Mouse (Mus musculus) heart, embryonic 15.5 days (tissue): ENCODE measurements around the gene P3h1. TPM values are rescaled to one million over a fixed set of nuclear protein-coding genes. Genes with fewer than 3 reads are reported as not detected.

Experiments
- ATAC-seq: fragments of 200-750 bp; cut with Nextera tagmentation; replicated peaks from 2 replicates; pipeline ENCODE4 v1.8.0; 2017; ENCODE audit warnings: low read depth, moderate TSS enrichment; ENCODE audit not compliant: insufficient number of reproducible peaks, insufficient read depth, low FRiP score
- H3K27ac ChIP-seq: fragments of 300-500 bp; sonication (generic); 2 replicates; pipeline ENCODE4 v1.5.1; 2015; ENCODE audit warnings: mild to moderate bottlenecking, inconsistent platforms
- H3K27me3 ChIP-seq: fragments of 300-500 bp; sonication (generic); 2 replicates; pipeline ENCODE4 v1.6.1; 2015; ENCODE audit warnings: inconsistent platforms
- H3K36me3 ChIP-seq: fragments of 300-500 bp; sonication (generic); 2 replicates; pipeline ENCODE4 v1.6.1; 2015; ENCODE audit warnings: mild to moderate bottlenecking, inconsistent platforms
- H3K4me1 ChIP-seq: fragments of 300-500 bp; sonication (generic); replicated peaks from 2 replicates; pipeline ENCODE4 v1.6.1; 2015; ENCODE audit warnings: inconsistent platforms
- H3K4me2 ChIP-seq: fragments of 300-500 bp; sonication (generic); 2 replicates; pipeline ENCODE4 v1.6.1; 2015; ENCODE audit warnings: inconsistent platforms, mild to moderate bottlenecking, moderate library complexity
- H3K4me3 ChIP-seq: fragments of 300-500 bp; sonication (generic); 2 replicates; pipeline ENCODE4 v1.5.1; 2015; ENCODE audit warnings: mild to moderate bottlenecking, inconsistent platforms
- H3K9ac ChIP-seq: fragments of 300-500 bp; sonication (generic); 2 replicates; pipeline ENCODE4 v1.6.1; 2015; ENCODE audit warnings: mild to moderate bottlenecking, inconsistent platforms
- H3K9me3 ChIP-seq: fragments of 300-500 bp; sonication (generic); replicated peaks from 2 replicates; pipeline ENCODE4 v1.6.1; 2016; ENCODE audit warnings: inconsistent platforms
- WGBS: fragments of 180-500 bp; shearing (Covaris S2); methylation state at CpG from one replicate; pipeline ENCODE4 v1.1.7; 2015; ENCODE audit warnings: mixed read lengths; 5-methylcytosine and 5-hydroxymethylcytosine counted together
- polyA plus RNA-seq: library from polyadenylated mRNA; unstranded; fragments of >200 nt; fragmentation: Nextera tagmentation; extraction: Ambion mirVana; gene quantifications from 2 replicates; pipeline ENCODE4 v1.2.1, GENCODE M21; 2015

Gene P3h1
- polyA plus RNA-seq, 1 experiment from 2014 or later, result 29.1 TPM

DNA sequence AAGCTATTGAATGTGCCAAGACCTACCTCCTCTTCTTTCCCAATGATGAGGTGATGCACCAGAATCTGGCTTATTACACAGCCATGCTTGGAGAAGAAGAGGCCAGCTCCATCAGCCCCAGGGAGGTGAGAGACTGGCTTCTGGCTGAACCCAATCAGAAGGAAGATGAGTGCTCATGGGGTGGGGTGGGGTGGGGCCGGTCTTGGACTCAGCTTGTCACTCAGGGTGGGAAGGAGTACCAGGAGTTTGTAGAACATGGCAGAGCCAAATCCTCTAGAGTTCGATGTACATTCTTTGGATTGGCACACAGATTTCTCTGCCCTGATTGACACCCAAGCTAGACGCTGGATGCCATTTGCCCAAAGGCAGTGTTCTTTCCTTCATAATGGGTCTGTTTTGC lies 5.9 kb downstream of the P3h1 start:
- WGBS, result 73% methylated on average over 3 of the region's 3 CpGs
- no peak overlapping the region for H3K4me3 ChIP-seq
- no peak overlapping the region for H3K9ac ChIP-seq
- no peak for ATAC-seq
- H3K4me1 ChIP-seq, result peaks cover 16% of the 10 kb centered on the region
- H3K9me3 ChIP-seq, result no peaks in the 10 kb centered on the region
- no peak overlapping the region for H3K4me2 ChIP-seq
- no peaks in the 10 kb centered on the region for H3K27me3 ChIP-seq
- H3K27ac ChIP-seq, result no peak overlapping the region; the same call in 1 of the 2 replicates
- H3K36me3 ChIP-seq, result peaks cover 42% of the 10 kb centered on the region

DNA sequence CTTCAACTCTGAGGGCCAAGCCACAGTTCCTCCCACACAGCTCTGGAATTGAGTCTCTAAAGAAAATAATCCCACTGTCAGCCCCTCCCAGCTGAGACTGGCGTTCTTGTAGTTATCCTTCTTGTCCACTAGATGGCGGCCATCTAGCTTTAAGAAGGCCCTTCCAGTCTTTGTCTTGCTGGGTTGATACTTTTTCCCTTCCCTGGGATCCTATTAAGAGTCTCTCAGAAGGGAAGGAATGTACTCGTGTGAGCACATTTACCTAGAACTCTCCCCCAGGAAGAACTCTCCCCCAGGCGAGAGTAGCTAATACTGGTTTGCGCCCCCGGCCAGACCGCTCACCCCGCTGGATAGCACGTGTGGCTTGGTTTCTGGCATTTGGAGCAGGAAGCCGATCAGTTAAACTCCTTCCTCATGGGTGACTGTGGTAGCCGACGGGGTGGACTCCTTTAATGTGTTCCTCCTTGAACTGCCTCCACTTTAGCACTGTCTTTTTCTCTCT lies 6.5 kb downstream of the P3h1 start:
- no peak overlapping the region for H3K4me3 ChIP-seq
- H3K9ac ChIP-seq, result no peak overlapping the region; the same call in 1 of the 2 replicates
- 40% methylated on average over 12 of the region's 12 CpGs for WGBS
- peak overlapping the region; percentile 10; the same call in 1 of the 2 replicates for H3K4me2 ChIP-seq
- H3K9me3 ChIP-seq, result no peaks in the 10 kb centered on the region
- H3K36me3 ChIP-seq, result peaks cover 42% of the 10 kb centered on the region
- H3K27me3 ChIP-seq, result no peaks in the 10 kb centered on the region
- peaks cover 10% of the 10 kb centered on the region for H3K4me1 ChIP-seq
- peak; percentile 51 for ATAC-seq
- peak overlapping the region; percentile 38; the same call in 1 of the 2 replicates for H3K27ac ChIP-seq

DNA sequence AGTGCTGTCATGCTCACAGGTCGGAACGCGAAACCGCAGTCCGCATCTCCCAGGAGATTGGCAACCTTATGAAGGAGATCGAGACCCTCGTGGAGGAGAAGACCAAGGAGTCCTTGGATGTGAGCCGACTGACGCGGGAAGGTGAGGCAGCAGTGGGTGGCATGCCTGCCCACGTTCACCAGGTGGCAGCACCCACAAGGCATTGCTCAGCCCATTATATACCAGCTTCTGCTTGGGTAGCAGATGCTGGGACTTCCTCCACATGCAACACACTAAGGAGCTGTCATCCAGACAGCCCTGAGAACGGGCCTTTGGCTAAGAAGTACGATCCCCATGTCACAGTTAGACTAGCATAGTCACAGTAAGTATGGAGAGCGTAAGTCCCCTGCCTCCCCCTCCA lies 8.9 kb downstream of the P3h1 start:
- Histone ChIP-seq H3K27me3 (no peaks in the 10 kb centered on the region), H3K4me1 (peaks cover 22% of the 10 kb centered on the region), H3K4me2 (no peak overlapping the region), H3K9ac (no peak overlapping the region), H3K9me3 (no peaks in the 10 kb centered on the region), H3K4me3 (no peak overlapping the region), H3K36me3 (peaks cover 36% of the 10 kb centered on the region), H3K27ac (no peak overlapping the region)
- no peak; the same call in 1 of the 2 replicates for ATAC-seq
- WGBS, result 76% methylated on average over 14 of the region's 14 CpGs

DNA sequence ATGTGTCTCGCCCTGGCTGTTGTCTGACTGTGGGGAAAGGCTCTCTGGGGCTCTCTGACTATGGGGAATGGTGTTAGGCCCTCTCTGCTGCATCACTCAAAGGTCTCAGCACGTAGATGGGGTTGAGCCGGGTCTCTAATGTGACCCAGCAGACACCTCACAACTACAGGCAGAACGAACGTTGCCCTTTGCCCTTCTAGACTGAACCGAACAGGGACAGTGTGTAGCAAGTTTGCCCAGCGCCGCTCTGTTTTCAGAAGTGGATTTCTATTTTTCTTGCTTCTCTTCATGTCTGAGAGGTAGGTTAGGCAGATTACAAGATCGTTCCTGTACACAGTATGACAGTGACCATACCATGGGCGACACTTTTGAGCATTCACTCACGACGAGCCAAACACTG lies 9.9 kb downstream of the P3h1 start:
- peaks cover 27% of the 10 kb centered on the region for H3K4me1 ChIP-seq

DNA sequence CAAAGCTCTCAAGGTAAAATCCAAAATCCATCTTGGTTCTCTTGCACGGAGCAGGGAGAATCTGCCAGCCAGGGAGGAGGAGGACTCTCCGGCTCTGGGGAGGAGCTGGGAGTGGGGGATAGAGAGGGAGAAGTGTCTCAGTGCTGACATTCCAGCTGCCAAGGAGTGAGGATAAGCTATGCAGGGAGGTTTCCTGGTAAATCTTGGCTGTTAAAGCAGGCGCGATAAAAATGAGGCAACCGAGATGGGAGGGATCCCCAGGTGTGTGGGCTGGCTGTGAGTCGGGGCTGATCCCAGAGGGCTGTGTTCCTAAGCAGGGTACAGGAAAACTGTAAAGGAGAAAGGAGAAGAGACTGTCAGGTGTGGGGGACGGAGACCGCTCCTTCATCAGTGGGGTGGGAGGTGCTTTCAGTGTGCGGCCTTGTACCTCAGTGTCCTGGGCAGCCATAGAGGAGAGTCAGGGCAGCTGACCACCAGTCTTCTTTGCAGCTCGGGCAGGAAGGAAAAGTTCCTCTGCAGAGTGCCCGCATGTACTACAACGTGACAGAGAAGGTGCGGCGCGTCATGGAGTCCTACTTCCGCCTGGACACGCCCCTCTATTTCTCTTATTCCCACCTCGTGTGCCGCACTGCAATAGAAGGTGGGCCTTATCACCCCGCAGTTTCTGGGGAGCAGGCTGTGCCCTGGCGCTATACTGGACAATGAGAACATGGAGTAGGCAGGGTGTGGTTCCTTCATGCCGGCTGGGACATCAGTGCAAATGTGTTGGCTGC lies 11.9 kb downstream of the P3h1 start:
- Histone ChIP-seq H3K36me3 (peaks cover 33% of the 10 kb centered on the region; the same call in 1 of the 2 replicates), H3K27me3 (no peaks in the 10 kb centered on the region), H3K27ac (peak overlapping the region; percentile 64; the same call in 1 of the 2 replicates), H3K4me3 (no peak overlapping the region), H3K4me2 (no peak overlapping the region), H3K4me1 (peaks cover 36% of the 10 kb centered on the region), H3K9me3 (no peaks in the 10 kb centered on the region), H3K9ac (no peak overlapping the region)
- 65% methylated on average over 22 of the region's 22 CpGs for WGBS
- ATAC-seq, result no peak

More for the DNA sequence above, 9.9 kb downstream of the P3h1 start:
- peaks cover 29% of the 10 kb centered on the region; the same call in 1 of the 2 replicates for H3K36me3 ChIP-seq
- no peaks in the 10 kb centered on the region for H3K9me3 ChIP-seq
- H3K4me2 ChIP-seq, result no peak overlapping the region
- no peak for ATAC-seq
- 92% methylated on average over 12 of the region's 12 CpGs for WGBS
- H3K4me3 ChIP-seq, result no peak overlapping the region
- no peak overlapping the region for H3K9ac ChIP-seq
- H3K27ac ChIP-seq, result no peak overlapping the region
- H3K27me3 ChIP-seq, result no peaks in the 10 kb centered on the region

DNA sequence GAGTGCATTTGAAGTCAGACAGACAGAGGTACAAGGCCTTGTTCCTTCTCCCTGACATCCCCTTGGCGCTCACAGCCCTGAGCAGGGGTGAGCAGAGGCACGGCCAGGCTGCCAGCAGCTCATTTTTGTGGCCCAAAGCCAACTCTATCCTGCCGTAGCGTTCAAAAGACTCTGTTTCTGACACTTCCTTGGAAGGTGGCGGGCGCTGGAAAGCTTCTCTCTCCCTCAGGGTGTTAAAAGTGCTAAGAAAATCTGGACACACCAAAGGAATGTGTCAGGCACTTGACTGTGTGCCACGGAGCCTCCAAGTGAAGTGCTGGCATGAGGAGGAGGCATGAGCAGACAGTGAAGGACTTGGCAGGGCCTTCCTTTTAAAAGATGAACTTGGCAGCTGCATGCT lies 12.8 kb downstream of the P3h1 start:
- 32% methylated on average over 7 of the region's 7 CpGs for WGBS

DNA sequence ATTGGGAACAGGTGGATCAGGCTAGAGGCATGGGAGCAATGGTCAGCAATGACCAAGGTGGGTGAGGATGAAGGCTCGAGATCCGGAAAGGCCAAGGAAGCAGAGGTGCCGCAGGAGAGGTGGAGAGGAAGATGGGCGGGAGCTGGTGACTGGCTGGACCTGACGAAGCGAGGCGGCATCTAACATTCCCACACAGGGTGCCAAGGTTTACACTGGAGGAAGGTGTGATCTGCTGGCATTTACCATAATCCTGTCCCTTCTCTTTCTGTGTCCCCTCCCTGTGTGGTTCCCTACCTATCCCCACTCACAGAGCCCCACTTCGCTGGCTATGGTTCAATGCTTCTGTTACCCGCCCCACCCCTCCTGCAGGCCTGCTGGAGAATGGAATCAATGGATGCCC lies 13.2 kb downstream of the P3h1 start:
- no peaks in the 10 kb centered on the region for H3K27me3 ChIP-seq
- no peak overlapping the region for H3K4me3 ChIP-seq
- H3K9me3 ChIP-seq, result no peaks in the 10 kb centered on the region
- peaks cover 36% of the 10 kb centered on the region for H3K4me1 ChIP-seq
- H3K4me2 ChIP-seq, result no peak overlapping the region
- no peak overlapping the region for H3K9ac ChIP-seq
- WGBS, result 83% methylated on average over 9 of the region's 9 CpGs
- ATAC-seq, result no peak
- peak overlapping the region; percentile 64 for H3K27ac ChIP-seq
- H3K36me3 ChIP-seq, result peaks cover 29% of the 10 kb centered on the region; the same call in 1 of the 2 replicates

More for the DNA sequence above, 12.8 kb downstream of the P3h1 start:
- peaks cover 36% of the 10 kb centered on the region for H3K4me1 ChIP-seq
- H3K36me3 ChIP-seq, result peaks cover 33% of the 10 kb centered on the region; the same call in 1 of the 2 replicates
- H3K9me3 ChIP-seq, result no peaks in the 10 kb centered on the region
- no peaks in the 10 kb centered on the region for H3K27me3 ChIP-seq
- no peak overlapping the region for H3K4me2 ChIP-seq
- no peak overlapping the region for H3K9ac ChIP-seq
- 0 out of 2 replicates have a peak, but pooled peaks have one; percentile 5 for ATAC-seq
- no peak overlapping the region for H3K4me3 ChIP-seq
- H3K27ac ChIP-seq, result peak overlapping the region; percentile 64

DNA sequence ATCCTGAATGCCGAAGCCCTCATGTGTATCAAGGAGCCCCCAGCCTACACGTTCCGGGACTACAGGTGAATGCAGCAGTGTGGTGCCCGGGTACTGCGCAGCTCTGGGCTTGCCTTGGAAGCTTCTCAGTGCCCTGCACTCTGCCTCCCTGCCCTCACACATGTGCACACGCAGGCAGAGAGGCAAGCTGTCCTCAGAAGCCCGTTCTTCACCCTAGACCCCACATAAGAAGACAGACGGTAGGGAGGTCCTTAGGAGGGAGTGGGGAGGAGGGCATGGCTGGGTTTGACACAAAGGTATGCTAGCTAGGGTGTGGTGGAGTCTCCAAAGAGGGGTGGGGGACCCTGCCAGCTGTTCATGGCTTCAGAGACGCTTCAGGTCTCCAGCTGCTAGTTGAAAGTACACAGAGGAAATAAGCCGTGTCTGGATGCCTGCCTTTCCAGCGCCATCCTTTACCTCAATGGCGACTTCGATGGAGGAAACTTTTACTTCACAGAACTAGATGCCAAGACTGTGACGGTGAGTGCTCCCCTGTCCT lies 14.0 kb downstream of the P3h1 start:
- no peak overlapping the region for H3K4me3 ChIP-seq
- H3K9ac ChIP-seq, result no peak overlapping the region
- H3K27ac ChIP-seq, result no peak overlapping the region
- 84% methylated on average over 14 of the region's 14 CpGs for WGBS
- no peaks in the 10 kb centered on the region for H3K27me3 ChIP-seq
- no peak for ATAC-seq
- H3K4me1 ChIP-seq, result peaks cover 36% of the 10 kb centered on the region
- no peaks in the 10 kb centered on the region for H3K9me3 ChIP-seq
- H3K4me2 ChIP-seq, result no peak overlapping the region
- H3K36me3 ChIP-seq, result peaks cover 22% of the 10 kb centered on the region; the same call in 1 of the 2 replicates

DNA sequence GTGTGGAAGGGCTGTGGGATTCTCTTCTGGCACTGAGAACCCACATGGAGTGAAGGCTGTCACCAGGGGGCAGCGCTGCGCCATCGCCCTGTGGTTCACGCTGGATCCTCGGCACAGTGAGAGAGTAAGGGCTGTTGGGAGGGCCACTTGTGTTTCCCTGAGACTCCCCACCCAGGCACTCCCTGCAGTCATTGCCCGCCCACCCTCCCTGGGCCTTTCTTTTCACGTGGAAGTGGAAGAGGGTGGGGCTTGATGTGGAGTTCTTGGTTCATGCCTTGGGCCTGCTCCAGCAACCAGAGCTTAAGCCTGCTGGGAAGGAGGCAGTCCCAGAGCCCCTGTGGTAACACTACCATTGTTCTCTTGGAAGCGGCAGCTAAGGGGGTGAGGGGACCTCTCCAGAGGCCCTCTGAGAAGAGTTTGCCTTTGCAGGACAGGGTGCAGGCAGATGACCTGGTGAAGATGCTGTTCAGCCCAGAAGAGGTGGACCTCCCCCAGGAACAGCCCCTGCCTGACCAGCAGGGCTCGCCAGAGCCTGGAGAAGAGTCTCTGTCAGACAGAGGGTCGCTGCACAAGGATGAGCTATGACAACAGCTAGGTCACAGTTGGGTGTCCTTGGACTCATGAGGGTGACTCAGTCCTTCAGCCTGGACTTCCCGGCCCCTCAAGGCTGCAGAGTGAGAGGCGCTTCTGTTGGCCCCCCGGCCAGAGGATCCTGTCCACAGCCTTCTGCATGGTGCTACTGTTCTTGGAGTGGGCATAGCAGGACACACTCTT lies 14.9 kb downstream of the P3h1 start:
- peaks cover 36% of the 10 kb centered on the region for H3K4me1 ChIP-seq
- no peak overlapping the region for H3K4me2 ChIP-seq
- H3K36me3 ChIP-seq, result peaks cover 13% of the 10 kb centered on the region; the same call in 1 of the 2 replicates
- no peak overlapping the region for H3K9ac ChIP-seq
- no peaks in the 10 kb centered on the region for H3K9me3 ChIP-seq
- WGBS, result 38% methylated on average over 13 of the region's 13 CpGs
- no peak overlapping the region for H3K4me3 ChIP-seq
- peak overlapping the region; percentile 55 for H3K27ac ChIP-seq
- peak; percentile 41 for ATAC-seq
- no peaks in the 10 kb centered on the region for H3K27me3 ChIP-seq

DNA sequence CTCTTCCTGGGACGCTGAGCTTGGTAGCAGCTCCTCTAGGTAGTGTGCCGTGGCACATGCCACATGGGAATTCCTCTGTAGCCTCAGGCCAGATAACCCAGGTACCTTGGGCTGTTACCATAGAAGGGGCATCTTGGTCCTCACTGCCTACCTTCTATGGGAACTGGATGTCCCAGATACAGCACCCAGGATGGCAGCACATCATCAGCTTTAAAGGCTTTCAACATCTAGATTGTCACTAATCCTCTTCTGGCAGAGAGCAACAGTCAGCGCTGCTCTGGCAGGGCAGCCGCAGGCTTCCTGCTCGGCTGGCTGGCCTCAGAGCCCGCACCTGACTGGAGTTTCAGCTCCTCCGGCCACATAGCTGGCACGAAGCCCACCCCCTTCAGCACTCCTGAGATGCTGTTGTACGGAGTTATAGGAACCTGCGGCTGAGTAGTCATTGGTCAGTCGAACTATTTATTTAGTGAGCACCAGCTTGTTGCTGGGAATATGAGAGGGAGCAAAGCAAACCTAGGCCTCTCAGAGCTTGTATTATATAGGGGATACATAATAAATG lies 15.8 kb downstream of the P3h1 start:
- 67% methylated on average over 11 of the region's 11 CpGs for WGBS
- Histone ChIP-seq H3K36me3 (peaks cover 13% of the 10 kb centered on the region; the same call in 1 of the 2 replicates), H3K9me3 (no peaks in the 10 kb centered on the region), H3K4me2 (no peak overlapping the region), H3K4me1 (peaks cover 36% of the 10 kb centered on the region), H3K27ac (peak overlapping the region; percentile 55), H3K27me3 (no peaks in the 10 kb centered on the region), H3K4me3 (no peak overlapping the region), H3K9ac (no peak overlapping the region)
- ATAC-seq, result no peak
